Mouse (Mus musculus) midbrain, embryonic 16.5 days (tissue): Measurements from ENCODE around the gene Tubb5. TPM values are rescaled to one million over a fixed set of nuclear protein-coding genes. Genes with fewer than 3 reads are reported as not detected.

Source experiments
- ATAC-seq: fragments of 200-750 bp; cut with Nextera tagmentation; 2 replicates; pipeline ENCODE4 v1.8.0; 2017; ENCODE audit warnings: moderate TSS enrichment
- H3K27ac ChIP-seq: fragments of 300-500 bp; sonication (generic); 2 replicates; pipeline ENCODE4 v1.5.1; 2014; ENCODE audit warnings: mild to moderate bottlenecking, low read length, mixed read lengths
- H3K27me3 ChIP-seq: fragments of 300-500 bp; sonication (generic); 2 replicates; pipeline ENCODE4 v1.6.1; 2014; ENCODE audit warnings: low read depth, low read length, mixed read lengths; ENCODE audit not compliant: control insufficient read depth, insufficient read depth
- H3K36me3 ChIP-seq: fragments of 300-500 bp; sonication (generic); 2 replicates; pipeline ENCODE4 v1.6.1; 2014; ENCODE audit warnings: mild to moderate bottlenecking, low read length, moderate library complexity, mixed read lengths; ENCODE audit not compliant: control insufficient read depth, insufficient read depth
- H3K4me1 ChIP-seq: fragments of 300-500 bp; sonication (generic); 2 replicates; pipeline ENCODE4 v1.6.1; 2014; ENCODE audit warnings: mild to moderate bottlenecking, low read length, mixed read lengths; ENCODE audit not compliant: control insufficient read depth, insufficient read depth
- H3K4me2 ChIP-seq: fragments of 300-500 bp; sonication (generic); 2 replicates; pipeline ENCODE4 v1.6.1; 2014; ENCODE audit warnings: mild to moderate bottlenecking, low read length, mixed read lengths
- H3K4me3 ChIP-seq: fragments of 300-500 bp; sonication (generic); 2 replicates; pipeline ENCODE4 v1.5.1; 2014; ENCODE audit warnings: low read depth, mild to moderate bottlenecking, low read length, moderate library complexity, mixed read lengths
- H3K9ac ChIP-seq: fragments of 300-500 bp; sonication (generic); 2 replicates; pipeline ENCODE4 v1.6.1; 2014; ENCODE audit warnings: low read depth, low read length, mixed read lengths
- H3K9me3 ChIP-seq: fragments of 300-500 bp; sonication (generic); replicated peaks from 2 replicates; pipeline ENCODE4 v1.6.1; 2014; ENCODE audit warnings: mild to moderate bottlenecking, low read length, mixed read lengths; ENCODE audit not compliant: control insufficient read depth, poor library complexity, severe bottlenecking
- WGBS: fragments of 180-500 bp; shearing (Covaris S2); extraction: QIAGEN DNeasy Blood & Tissue Kit; methylation state at CpG from one replicate; pipeline ENCODE4 v1.1.7; 2014; 5-methylcytosine and 5-hydroxymethylcytosine counted together
- polyA plus RNA-seq: library from polyadenylated mRNA; unstranded; fragments of >200 nt; fragmentation: Nextera tagmentation; extraction: Ambion mirVana; gene quantifications from 2 replicates; pipeline ENCODE4 v1.2.1, GENCODE M21; 2015

Gene Tubb5
- polyA plus RNA-seq, 1 experiment from 2014 or later: 1,852 TPM

- peaks cover 44% of the 10 kb centered on the region for H3K4me1 ChIP-seq
- H3K36me3 ChIP-seq: no peaks in the 10 kb centered on the region
- H3K4me2 ChIP-seq: peak overlapping the region; percentile 95
- no peaks in the 10 kb centered on the region for H3K27me3 ChIP-seq
- peak overlapping the region; percentile 95 for H3K27ac ChIP-seq
- ATAC-seq: no peak
- no peaks in the 10 kb centered on the region for H3K9me3 ChIP-seq
- peak overlapping the region; percentile 85 for H3K9ac ChIP-seq
- peak overlapping the region; percentile 74 for H3K4me3 ChIP-seq
- WGBS: 21% methylated on average over 10 of the region's 10 CpGs
These were observed 26.8 kb upstream of the Tubb5 start for GRCm38 (mm10) chr17:35864832-35865353.

- Histone ChIP-seq H3K4me2 (peak within 1 kb of the TSS; percentile 70), H3K36me3 (peaks cover 5% of the 10 kb centered on the region; the same call in 1 of the 2 replicates), H3K9me3 (no peaks in the 10 kb centered on the region), H3K27ac (peak within 1 kb of the TSS; percentile 94), H3K9ac (peak within 1 kb of the TSS; percentile 86), H3K4me3 (peak within 1 kb of the TSS; percentile 83), H3K27me3 (no peaks in the 10 kb centered on the region), H3K4me1 (peaks cover 14% of the 10 kb centered on the region)
- peak; percentile 93 for ATAC-seq
- WGBS: under 1% methylated on average over 47 of the region's 47 CpGs
These were observed 23.2 kb upstream of the Tubb5 start, which contains the start of gene Nrm for GRCm38 (mm10) chr17:35861198-35861857. Gene Nrm, plus strand, starts transcription at chr17:35861318.

- H3K27ac ChIP-seq: peak overlapping the region; percentile 94
- peak; percentile 3 for ATAC-seq
- no peaks in the 10 kb centered on the region for H3K9me3 ChIP-seq
- no peaks in the 10 kb centered on the region for H3K27me3 ChIP-seq
- peak overlapping the region; percentile 83 for H3K4me3 ChIP-seq
- H3K4me1 ChIP-seq: peaks cover 14% of the 10 kb centered on the region
- peaks cover 5% of the 10 kb centered on the region; the same call in 1 of the 2 replicates for H3K36me3 ChIP-seq
- peak overlapping the region; percentile 70 for H3K4me2 ChIP-seq
- 5% methylated on average over 12 of the region's 12 CpGs for WGBS
- peak overlapping the region; percentile 86 for H3K9ac ChIP-seq
These were observed 22.7 kb upstream of the Tubb5 start for GRCm38 (mm10) chr17:35860831-35861197.

GRCm38 (mm10) chr17:35859835-35860234, 21.7 kb upstream of the Tubb5 start:
- Histone ChIP-seq H3K27me3 (no peaks in the 10 kb centered on the region), H3K9ac (no peak overlapping the region), H3K9me3 (no peaks in the 10 kb centered on the region), H3K4me2 (no peak overlapping the region), H3K4me3 (no peak overlapping the region), H3K4me1 (peaks cover 12% of the 10 kb centered on the region), H3K36me3 (peaks cover 5% of the 10 kb centered on the region; the same call in 1 of the 2 replicates), H3K27ac (no peak overlapping the region)
- no peak for ATAC-seq
- WGBS: 72% methylated on average over 2 of the region's 2 CpGs

- no peaks in the 10 kb centered on the region for H3K9me3 ChIP-seq
- no peak overlapping the region for H3K4me3 ChIP-seq
- no peak overlapping the region for H3K27ac ChIP-seq
- peaks cover 8% of the 10 kb centered on the region for H3K4me1 ChIP-seq
- H3K4me2 ChIP-seq: no peak overlapping the region
- 94% methylated on average over 1 of the region's 1 CpGs for WGBS
- peaks cover 5% of the 10 kb centered on the region; the same call in 1 of the 2 replicates for H3K36me3 ChIP-seq
- H3K9ac ChIP-seq: no peak overlapping the region
- H3K27me3 ChIP-seq: no peaks in the 10 kb centered on the region
- ATAC-seq: no peak
These were observed 21.3 kb upstream of the Tubb5 start for GRCm38 (mm10) chr17:35859371-35859770.

GRCm38 (mm10) chr17:35850974-35851373, 12.9 kb upstream of the Tubb5 start:
- Histone ChIP-seq H3K36me3 (peaks cover 34% of the 10 kb centered on the region), H3K4me3 (no peak overlapping the region), H3K27me3 (no peaks in the 10 kb centered on the region), H3K9ac (no peak overlapping the region), H3K9me3 (no peaks in the 10 kb centered on the region), H3K4me2 (no peak overlapping the region), H3K27ac (no peak overlapping the region), H3K4me1 (no peaks in the 10 kb centered on the region)
- no peak for ATAC-seq
- WGBS: 88% methylated on average over 3 of the region's 3 CpGs

- Histone ChIP-seq H3K36me3 (peaks cover 34% of the 10 kb centered on the region), H3K27me3 (no peaks in the 10 kb centered on the region)
- WGBS: 57% methylated on average over 1 of the region's 1 CpGs
These were observed 10.0 kb upstream of the Tubb5 start for GRCm38 (mm10) chr17:35848112-35848511.

GRCm38 (mm10) chr17:35843514-35843913, 5.4 kb upstream of the Tubb5 start:
- no peaks in the 10 kb centered on the region for H3K9me3 ChIP-seq
- no peak overlapping the region for H3K27ac ChIP-seq
- no peak overlapping the region for H3K4me3 ChIP-seq
- WGBS: 93% methylated on average over 3 of the region's 3 CpGs
- H3K4me1 ChIP-seq: peaks cover 12% of the 10 kb centered on the region
- H3K4me2 ChIP-seq: no peak overlapping the region
- peaks cover 14% of the 10 kb centered on the region; the same call in 1 of the 2 replicates for H3K36me3 ChIP-seq
- H3K9ac ChIP-seq: no peak overlapping the region
- no peaks in the 10 kb centered on the region for H3K27me3 ChIP-seq
- no peak for ATAC-seq

More at GRCm38 (mm10) chr17:35848112-35848511, 10.0 kb upstream of the Tubb5 start:
- H3K9me3 ChIP-seq: no peaks in the 10 kb centered on the region
- no peak overlapping the region for H3K27ac ChIP-seq
- H3K4me2 ChIP-seq: no peak overlapping the region
- ATAC-seq: no peak
- H3K4me3 ChIP-seq: no peak overlapping the region
- no peaks in the 10 kb centered on the region for H3K4me1 ChIP-seq
- 0 out of 2 replicates have a peak overlapping the region, but pooled peaks have one; percentile 20 for H3K9ac ChIP-seq

GRCm38 (mm10) chr17:35842006-35842405, 3.9 kb upstream of the Tubb5 start:
- peaks cover 12% of the 10 kb centered on the region for H3K4me1 ChIP-seq
- peak overlapping the region; percentile 59 for H3K4me3 ChIP-seq
- H3K9ac ChIP-seq: peak overlapping the region; percentile 47
- peak overlapping the region; percentile 65 for H3K4me2 ChIP-seq
- no peak for ATAC-seq
- 21% methylated on average over 11 of the region's 11 CpGs for WGBS
- peak overlapping the region; percentile 66; the same call in 1 of the 2 replicates for H3K27ac ChIP-seq
- no peaks in the 10 kb centered on the region for H3K9me3 ChIP-seq
- H3K36me3 ChIP-seq: peaks cover 3% of the 10 kb centered on the region; the same call in 1 of the 2 replicates
- H3K27me3 ChIP-seq: no peaks in the 10 kb centered on the region
